ENCODE assay signal across 18 mouse cellular contexts in the genomic region with DNA sequence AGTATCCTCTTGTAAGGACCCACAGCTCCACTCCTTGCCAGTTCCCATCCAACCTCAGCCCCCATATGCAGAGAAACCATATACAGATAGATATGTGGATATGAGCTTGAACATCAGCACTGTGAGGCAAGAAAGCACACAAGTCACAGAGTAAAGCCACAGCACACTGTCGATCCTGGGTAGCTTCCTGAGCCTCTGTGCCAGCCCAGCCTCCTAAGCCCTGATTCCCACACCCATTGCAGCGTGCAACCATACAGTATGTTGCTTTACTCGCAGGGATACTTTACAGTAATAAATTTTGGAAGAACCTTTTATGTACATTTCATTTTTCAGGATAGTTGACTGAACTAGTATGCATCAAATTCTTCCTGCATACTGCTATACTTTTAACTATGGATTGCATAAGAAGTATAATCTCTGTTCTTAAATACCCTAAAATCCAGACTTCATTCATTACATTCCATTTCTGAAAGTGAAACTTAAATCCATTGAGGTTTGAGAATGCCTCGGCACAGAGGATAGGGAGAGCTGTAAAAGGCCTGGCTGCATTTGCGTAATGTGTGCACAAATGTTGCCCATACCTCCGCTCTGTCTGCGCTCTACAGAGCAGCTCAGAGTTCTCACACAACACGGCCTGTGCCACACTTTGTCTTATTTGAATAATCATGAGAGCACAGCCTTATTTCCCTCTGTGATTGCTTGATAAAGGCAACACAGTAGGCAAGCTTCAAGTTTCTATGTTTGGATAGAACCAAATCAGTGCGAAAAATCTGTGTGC. TPM values are rescaled to one million over a fixed set of nuclear protein-coding genes. Genes with fewer than 3 reads are reported as not detected.
DNase-seq lines count a peak whose midpoint lies in the region; ATAC-seq and TF ChIP-seq lines count a peak whose summit lies in the region.
"Had no signal": no experiment of that assay in that cellular context is flagged by ENCODE, and none has a peak within 500 bp of the region (broad histone marks: within the 10 kb centered on the region; RNA-seq: fewer than 3 reads in every experiment).

No protein-coding gene starts in this region.

- no peak for TF ChIP-seq CTCF in liver, adult 2 months (IDR thresholded peaks at IDR 0.05; ENCODE audit: low read depth, low read length)

- peak; percentile 20 for DNase-seq in forebrain, embryonic 14.5 days (ENCODE audit: low spot score)
- DNase-seq in forebrain, embryonic 11.5 days (ENCODE audit: low spot score) = no peak
- DNase-seq in liver, adult 2 months (ENCODE audit: extremely low read depth, low read depth, low spot score) = peak; percentile 69
- peak; percentile 2 for DNase-seq in R1 (ENCODE audit: low read depth, low spot score)
- no peak for DNase-seq in ovary, postnatal 14 days (ENCODE audit: low spot score)
- no peak for DNase-seq in adrenal gland, postnatal 14 days
- DNase-seq: adrenal gland, adult 2 months; cerebellum, adult 9-10 months; heart, adult 18-20 months; kidney, adult 11 months; kidney, postnatal 4 days; layer of hippocampus, postnatal 36 days; left cerebral cortex, postnatal 4 days; retina, postnatal 1 day; thymus, postnatal 25 days had no signal

- ATAC-seq in forebrain, embryonic 14.5 days = 0 out of 2 replicates have a peak, but pooled peaks have one; percentile 16
- ATAC-seq in forebrain, embryonic 11.5 days (replicated peaks; ENCODE audit: low FRiP score) = no peak
- ATAC-seq in liver, embryonic 12.5 days = no peak
- no peak for ATAC-seq in stomach, embryonic 14.5 days (ENCODE audit: insufficient number of reproducible peaks, insufficient read depth, low FRiP score, low read depth)

- no peak overlapping the region for H3K4me2 ChIP-seq in forebrain, embryonic 14.5 days (ENCODE audit: low read length)
- H3K4me2 ChIP-seq in forebrain, embryonic 11.5 days (ENCODE audit: low read depth, low read length, severe bottlenecking) = no peak overlapping the region
- no peak overlapping the region for H3K4me2 ChIP-seq in liver, embryonic 12.5 days
- H3K4me2 ChIP-seq in stomach, embryonic 14.5 days (replicated peaks; ENCODE audit: low read depth, low read length) = 0 out of 2 replicates have a peak overlapping the region, but pooled peaks have one; percentile 8

- H3K9me3 ChIP-seq in forebrain, embryonic 14.5 days (replicated peaks; ENCODE audit: control insufficient read depth, low read length) = no peaks in the 10 kb centered on the region
- no peaks in the 10 kb centered on the region for H3K9me3 ChIP-seq in forebrain, embryonic 11.5 days (ENCODE audit: control insufficient read depth, low read length)
- no peaks in the 10 kb centered on the region for H3K9me3 ChIP-seq in liver, embryonic 12.5 days (replicated peaks)
- H3K9me3 ChIP-seq in stomach, embryonic 14.5 days (ENCODE audit: control insufficient read depth, low read depth, low read length) = no peaks in the 10 kb centered on the region
- H3K9me3 ChIP-seq: megakaryocyte, embryonic 14.5 days had no signal

- 75% methylated on average over 9 of the region's 9 CpGs for WGBS in forebrain, embryonic 14.5 days
- WGBS in forebrain, embryonic 11.5 days = 86% methylated on average over 9 of the region's 9 CpGs
- WGBS in liver, adult 2 months = 22% methylated on average over 9 of the region's 9 CpGs
- 65% methylated on average over 9 of the region's 9 CpGs for WGBS in liver, embryonic 12.5 days (ENCODE audit: insufficient replicate concordance)
- WGBS in stomach, embryonic 14.5 days = 61% methylated on average over 9 of the region's 9 CpGs

- H3K27me3 ChIP-seq in forebrain, embryonic 14.5 days (replicated peaks; ENCODE audit: control insufficient read depth, insufficient read depth, low read length) = no peaks in the 10 kb centered on the region
- no peaks in the 10 kb centered on the region for H3K27me3 ChIP-seq in forebrain, embryonic 11.5 days (ENCODE audit: control insufficient read depth, insufficient read depth, low read length)
- H3K27me3 ChIP-seq in liver, adult 2 months (ENCODE audit: control insufficient read depth, insufficient read depth, low read length) = no peaks in the 10 kb centered on the region
- no peaks in the 10 kb centered on the region for H3K27me3 ChIP-seq in liver, embryonic 12.5 days (replicated peaks)
- no peaks in the 10 kb centered on the region for H3K27me3 ChIP-seq in stomach, embryonic 14.5 days (ENCODE audit: control insufficient read depth, insufficient read depth, low read length)

- H3K4me3 ChIP-seq in forebrain, embryonic 14.5 days (ENCODE audit: low read depth, low read length) = no peak overlapping the region
- H3K4me3 ChIP-seq in forebrain, embryonic 11.5 days (ENCODE audit: low read depth, low read length) = no peak overlapping the region
- H3K4me3 ChIP-seq in liver, adult 2 months (ENCODE audit: insufficient read depth, low read depth, low read length) = no peak overlapping the region
- no peak overlapping the region for H3K4me3 ChIP-seq in liver, embryonic 12.5 days
- H3K4me3 ChIP-seq in stomach, embryonic 14.5 days (ENCODE audit: low read depth, low read length) = no peak overlapping the region
- H3K4me3 ChIP-seq: megakaryocyte, embryonic 14.5 days had no signal

- H3K4me1 ChIP-seq in forebrain, embryonic 14.5 days (ENCODE audit: control insufficient read depth, insufficient read depth, low read length) = peaks cover under 1% of the 10 kb centered on the region; the same call in 1 of the 2 replicates
- no peaks in the 10 kb centered on the region for H3K4me1 ChIP-seq in forebrain, embryonic 11.5 days (replicated peaks; ENCODE audit: control insufficient read depth, insufficient read depth, low read length)
- peaks cover 47% of the 10 kb centered on the region for H3K4me1 ChIP-seq in liver, adult 2 months (ENCODE audit: control insufficient read depth, insufficient read depth, low read length)
- no peaks in the 10 kb centered on the region for H3K4me1 ChIP-seq in liver, embryonic 12.5 days
- peaks cover 16% of the 10 kb centered on the region for H3K4me1 ChIP-seq in stomach, embryonic 14.5 days (ENCODE audit: control insufficient read depth, insufficient read depth, low read length)
- H3K4me1 ChIP-seq: megakaryocyte, embryonic 14.5 days had no signal

- no peak overlapping the region for H3K27ac ChIP-seq in forebrain, embryonic 14.5 days (ENCODE audit: low read depth, low read length)
- H3K27ac ChIP-seq in forebrain, embryonic 11.5 days (ENCODE audit: low read depth, low read length) = no peak overlapping the region
- no peak overlapping the region for H3K27ac ChIP-seq in liver, adult 2 months (replicated peaks; ENCODE audit: insufficient read depth, low read depth, low read length)
- H3K27ac ChIP-seq in liver, embryonic 12.5 days = no peak overlapping the region
- no peak overlapping the region for H3K27ac ChIP-seq in stomach, embryonic 14.5 days (ENCODE audit: low read length)

- no peaks in the 10 kb centered on the region for H3K36me3 ChIP-seq in forebrain, embryonic 14.5 days (ENCODE audit: control insufficient read depth, insufficient read depth, low read length)
- no peaks in the 10 kb centered on the region for H3K36me3 ChIP-seq in forebrain, embryonic 11.5 days (ENCODE audit: control insufficient read depth, insufficient read depth, low read length)
- H3K36me3 ChIP-seq in liver, adult 2 months (ENCODE audit: control insufficient read depth, insufficient read depth, low read length) = peaks cover 78% of the 10 kb centered on the region
- no peaks in the 10 kb centered on the region for H3K36me3 ChIP-seq in liver, embryonic 12.5 days
- H3K36me3 ChIP-seq in stomach, embryonic 14.5 days (ENCODE audit: control insufficient read depth, insufficient read depth, low read length) = no peaks in the 10 kb centered on the region

- TF ChIP-seq POLR2A in liver, adult 2 months (IDR thresholded peaks at IDR 0.05; ENCODE audit: extremely low read depth, insufficient read depth, low read length) = no peak

- peaks cover 43% of the 10 kb centered on the region for H3K79me2 ChIP-seq in liver, adult 2 months (ENCODE audit: control insufficient read depth, insufficient read depth, low read length)

- no peak overlapping the region for H3K9ac ChIP-seq in forebrain, embryonic 14.5 days (ENCODE audit: low read length)
- H3K9ac ChIP-seq in forebrain, embryonic 11.5 days (ENCODE audit: low read length) = no peak overlapping the region
- no peak overlapping the region; the same call in 1 of the 2 replicates for H3K9ac ChIP-seq in liver, adult 2 months (ENCODE audit: low read depth, low read length)
- no peak overlapping the region for H3K9ac ChIP-seq in liver, embryonic 12.5 days
- no peak overlapping the region for H3K9ac ChIP-seq in stomach, embryonic 14.5 days (replicated peaks; ENCODE audit: low read depth, low read length)

RNA-seq across cellular contexts. Expression of gene Egfr, which starts 14.2 kb away (rescaled TPM):
- 2.1 and 3.9 TPM in 2 replicates for polyA plus RNA-seq in forebrain, embryonic 14.5 days (2014; fragmentation: Nextera tagmentation; extraction: Ambion mirVana)
- 3.6 and 4.3 TPM in 2 replicates for polyA plus RNA-seq in forebrain, embryonic 11.5 days (2014; fragmentation: Nextera tagmentation; extraction: Ambion mirVana)
- total RNA-seq in liver, adult 2 months (2014; rRNA removed) = 193 and 198 TPM in 2 replicates
- polyA plus RNA-seq in liver, adult 2 months (2012; rRNA removed) = 117 and 215 TPM in 2 replicates
- 1.4 and 1.7 TPM in 2 replicates for polyA plus RNA-seq in liver, embryonic 12.5 days (2016; fragmentation: Nextera tagmentation; extraction: Ambion mirVana)
- 21.8 and 26.4 TPM in 2 replicates for polyA plus RNA-seq in stomach, embryonic 14.5 days (2014; fragmentation: Nextera tagmentation; extraction: Ambion mirVana)
- total RNA-seq in adrenal gland, postnatal 14 days (2021) = 13.7 and 17.5 TPM in 2 replicates

Comparison
In these comparisons a context has a peak if more than half of its experiments do, and no peak if none do; other contexts are left out.
1. DNase-seq: peak in forebrain, embryonic 14.5 days (single experiment), liver, adult 2 months (single experiment) and R1 (single experiment); none in forebrain, embryonic 11.5 days (single experiment), ovary, postnatal 14 days (single experiment) and adrenal gland, postnatal 14 days (single experiment).